Mouse (Mus musculus) adrenal gland, postnatal 0 days (tissue): ENCODE data around the gene Gm7879. TPM values are rescaled to one million over a fixed set of nuclear protein-coding genes. Genes with fewer than 3 reads are reported as not detected.

Source experiments
- polyA plus RNA-seq: library from polyadenylated mRNA; unstranded; fragments of >200 nt; fragmentation: Nextera tagmentation; extraction: Ambion mirVana; gene quantifications from 2 replicates; pipeline ENCODE4 v1.2.1, GENCODE M21; 2015

Gene Gm7879
- not detected in 2 replicates for polyA plus RNA-seq

DNA sequence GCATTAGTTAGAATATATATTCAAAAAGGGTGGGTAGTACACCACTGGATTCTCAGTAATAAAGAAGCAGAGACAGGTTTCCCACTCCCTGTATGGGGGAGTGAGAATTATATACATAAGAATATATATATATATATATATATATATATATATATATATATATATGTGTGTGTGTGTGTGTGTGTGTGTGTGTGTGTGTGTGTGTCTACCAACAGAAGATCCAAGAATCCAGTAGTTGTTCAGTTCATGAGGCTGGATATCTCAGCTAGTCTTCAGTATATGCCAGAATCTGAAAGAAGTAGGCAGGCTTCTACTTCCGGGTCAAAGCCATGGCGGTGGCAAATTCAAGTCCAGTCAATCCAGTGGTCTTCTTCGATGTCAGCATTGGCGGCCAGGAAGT, at the start of gene Gm7879:
TSS of gene Gm7879 (plus strand) at position 301 of the 400 bp plus-strand sequence.

GRCm38 (mm10) chr5:43868253-43868652, 44.7 kb upstream of the Gm7879 start, which contains the start of gene Cd38:
Gene Cd38 (plus strand): TSS chr5:43868553.

Other genes starting within 250 kb of the Gm7879 start
- 1.4 and 2.4 TPM in 2 replicates for gene Bst1, start 94.3 kb upstream of the Gm7879 start, polyA plus RNA-seq
- 69.4 and 90.8 TPM in 2 replicates for gene Fbxl5, start 91.5 kb upstream of the Gm7879 start, polyA plus RNA-seq
- gene Cd38, start 44.6 kb upstream of the Gm7879 start, polyA plus RNA-seq: 10.2 and 20.7 TPM in 2 replicates
- gene Fgfbp1, start 68.6 kb downstream of the Gm7879 start, polyA plus RNA-seq: 0.95 and 3.5 TPM in 2 replicates
- 9.5 and 13.4 TPM in 2 replicates for gene Prom1, start 188.9 kb downstream of the Gm7879 start, polyA plus RNA-seq